Mouse (Mus musculus) embryo, embryonic 10 days (tissue): ENCODE results near the gene Cdhr2.

Experiments used
- DNase-seq: peaks from one replicate; pipeline ENCODE4 v3.0.0-alpha.2; 2015; ENCODE audit warnings: low spot score

Gene Cdhr2

DNA sequence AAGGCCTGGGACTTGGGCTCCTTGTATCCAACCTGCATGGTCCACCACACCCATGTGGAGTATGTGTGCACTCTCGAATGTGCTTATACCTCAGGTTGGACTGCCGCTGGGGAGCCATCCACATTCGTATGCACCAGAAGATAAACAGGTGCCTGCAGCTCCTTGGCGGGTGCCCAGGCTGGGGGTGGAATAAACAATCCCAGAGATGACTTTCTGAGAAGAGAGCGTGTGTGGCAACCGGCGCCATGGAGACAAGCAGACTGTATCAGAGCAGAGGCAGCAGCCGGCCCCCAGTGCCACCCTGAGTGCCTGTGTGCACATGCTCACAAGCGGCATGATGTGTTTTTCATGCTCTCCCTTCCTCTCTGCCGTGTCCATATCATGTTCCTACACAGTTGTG is 51.4 kb downstream of the Cdhr2 start:
- no peak for DNase-seq

- no peak for DNase-seq
These were observed 52.5 kb downstream of the Cdhr2 start for GRCm38 (mm10) chr13:54753733-54754132.

DNA sequence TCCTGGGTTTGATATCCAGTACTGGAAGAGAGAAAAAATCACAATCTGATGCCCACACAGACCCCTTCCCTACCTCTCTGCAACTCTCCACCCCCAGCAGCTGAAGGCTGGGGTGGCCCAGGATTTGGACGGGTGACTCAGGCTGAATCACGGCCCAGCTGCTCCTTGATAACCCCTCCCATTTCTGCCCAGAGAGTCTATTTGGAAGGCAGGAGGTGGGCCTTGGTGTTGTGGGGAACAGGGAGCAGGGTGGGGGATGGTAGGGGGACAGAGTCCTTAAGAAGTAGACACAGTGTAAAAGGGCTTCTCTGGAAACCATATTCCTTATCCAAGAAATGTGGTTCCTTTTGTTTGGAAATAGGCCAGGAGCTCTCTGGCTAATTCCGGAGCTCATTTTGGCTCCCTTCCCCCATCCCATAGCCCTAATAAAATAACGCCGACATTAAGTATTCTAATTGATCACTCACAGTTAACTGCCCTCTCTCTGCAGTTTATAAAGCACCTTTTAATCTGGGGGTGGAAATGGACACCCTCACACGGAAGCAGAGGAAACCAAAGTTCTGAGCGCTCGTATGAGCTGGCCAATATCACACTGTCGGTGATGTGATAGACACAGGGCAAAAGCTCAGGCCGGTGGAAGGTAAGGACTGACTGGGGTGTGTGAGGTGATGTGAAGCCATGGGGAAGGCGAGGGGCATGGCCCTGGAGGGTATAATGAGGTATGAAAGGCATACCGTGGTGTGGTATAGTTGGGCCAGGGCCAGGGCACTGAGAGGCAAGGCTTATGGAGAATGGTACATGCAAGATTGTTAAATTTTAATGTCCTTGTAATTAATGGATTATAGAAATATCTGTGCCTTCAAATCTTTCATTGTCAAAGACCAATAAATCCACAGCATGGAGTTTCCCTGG is 53.2 kb downstream of the Cdhr2 start:
- no peak for DNase-seq

DNA sequence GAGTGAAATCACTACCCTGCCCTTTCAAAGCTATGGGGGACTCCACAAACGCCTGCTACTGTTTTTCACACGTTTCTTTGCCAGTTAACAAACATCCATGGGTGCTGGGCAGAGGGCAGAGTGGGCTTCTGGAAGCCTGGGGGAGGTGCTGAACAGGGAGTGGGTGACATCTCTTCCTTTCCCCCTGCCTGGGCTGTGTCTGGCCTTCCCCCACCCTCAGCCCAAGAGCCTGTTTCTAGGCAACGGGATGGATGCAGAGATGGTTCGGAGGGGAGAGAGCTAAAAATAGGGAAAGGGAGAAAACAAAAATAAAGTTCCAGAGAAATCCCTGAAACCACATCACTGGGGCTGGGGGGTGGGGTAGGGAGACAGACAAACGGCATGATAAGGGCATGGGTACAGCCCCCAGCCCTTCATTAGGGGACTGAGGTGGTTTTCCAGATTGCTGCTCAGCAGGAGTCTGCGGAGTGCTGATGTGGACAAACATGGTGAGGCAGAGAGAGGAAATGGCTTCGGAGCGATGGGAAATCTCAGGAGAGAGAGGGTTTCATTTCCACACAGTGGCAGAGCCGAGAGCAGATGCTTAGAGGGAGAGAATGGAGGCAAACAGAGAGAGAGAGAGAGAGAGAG is 54.1 kb downstream of the Cdhr2 start:
- DNase-seq, result no peak

GRCm38 (mm10) chr13:54756156-54756712 is 55.0 kb downstream of the Cdhr2 start:
- no peak for DNase-seq

GRCm38 (mm10) chr13:54757093-54757830 is 56.0 kb downstream of the Cdhr2 start:
- no peak for DNase-seq

DNA sequence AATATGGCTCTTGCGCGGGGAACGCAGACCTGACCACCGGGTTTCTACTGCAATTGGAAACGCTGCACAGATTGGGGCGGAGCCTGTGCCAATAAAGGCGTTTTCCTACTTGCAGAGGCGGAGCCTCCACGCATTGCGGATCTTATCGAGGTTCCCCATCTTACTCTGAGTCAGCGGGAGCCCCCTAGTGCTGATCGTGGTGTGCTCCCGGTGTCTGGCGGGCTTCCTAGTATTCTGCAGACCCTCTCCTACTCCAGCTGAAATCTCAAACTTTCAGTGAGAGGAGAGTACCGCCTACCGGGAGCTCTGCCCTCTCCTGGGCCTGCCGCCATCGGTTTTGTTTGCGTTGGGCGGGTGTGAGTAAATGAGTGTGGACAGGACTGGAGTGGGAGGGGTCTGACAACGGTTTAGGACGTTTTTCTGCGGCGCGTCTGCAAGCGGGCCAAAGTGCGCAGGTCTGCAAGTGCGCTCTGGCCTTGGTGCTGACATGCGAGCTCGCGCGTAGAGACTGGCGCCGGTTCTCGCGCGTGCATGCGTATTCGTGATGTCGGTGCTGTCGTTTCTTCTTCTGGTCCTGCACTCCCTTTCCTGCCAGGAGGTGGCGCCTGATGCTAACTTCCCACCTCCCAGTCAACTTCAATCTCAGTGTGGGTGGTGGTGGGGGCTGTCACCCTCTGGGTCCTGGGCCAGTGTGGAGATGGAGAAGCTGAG is 56.9 kb downstream of the Cdhr2 start:
- peak; percentile 98 for DNase-seq

DNA sequence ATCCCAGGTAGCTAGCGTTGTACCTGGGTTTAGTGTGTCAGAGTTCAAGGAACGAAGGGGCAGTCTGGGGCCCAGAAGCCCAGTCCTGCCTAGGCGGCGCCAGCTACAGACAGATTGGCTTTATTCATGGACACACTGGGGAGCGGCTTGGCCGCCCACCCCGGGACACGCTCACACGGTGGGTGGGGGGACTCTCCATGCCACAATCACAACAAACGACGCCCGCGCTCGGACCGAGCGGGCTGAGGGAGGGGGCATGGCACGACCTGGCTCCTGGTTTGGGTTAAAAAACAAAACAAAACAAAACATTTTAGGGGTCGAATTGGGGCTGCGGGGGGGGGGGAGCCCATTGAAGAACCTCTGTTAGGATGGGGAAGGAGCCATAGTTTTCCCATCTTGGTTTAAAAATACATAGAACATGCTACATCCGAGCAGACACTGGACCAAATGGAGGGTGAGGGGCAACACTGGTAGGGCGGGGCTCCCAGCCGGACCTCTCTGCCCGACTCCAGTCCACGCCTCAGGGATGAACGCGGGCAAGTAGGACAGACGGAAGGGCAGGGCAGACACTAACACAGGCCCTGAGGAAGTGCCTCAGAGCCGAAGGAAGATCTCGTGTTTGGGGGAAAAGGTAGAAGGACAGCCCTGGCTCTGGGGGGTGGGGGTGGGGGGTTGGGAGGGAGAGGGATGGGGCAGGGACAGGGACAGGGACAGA is 57.7 kb downstream of the Cdhr2 start:
- peak; percentile 16 for DNase-seq

DNA sequence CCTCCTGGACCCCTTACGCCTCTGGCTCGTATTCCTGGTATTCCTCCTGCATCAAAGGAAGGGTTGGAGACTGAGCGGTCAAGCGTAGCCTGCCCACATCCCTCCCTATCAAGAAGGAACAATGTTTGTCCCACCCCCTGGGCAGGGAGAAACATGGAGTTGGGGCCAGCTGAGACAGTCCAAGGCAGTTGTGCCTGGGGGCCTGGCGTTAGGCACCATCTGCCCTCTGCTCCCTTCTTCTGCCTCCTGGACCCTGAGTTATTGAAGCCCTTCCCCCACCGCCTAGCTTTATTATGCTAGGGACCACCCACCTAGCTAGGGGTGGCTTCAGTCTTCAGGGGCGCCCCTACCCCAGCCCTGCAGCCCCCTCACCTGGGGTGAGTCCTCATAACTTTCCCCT is 58.2 kb downstream of the Cdhr2 start:
- DNase-seq, result peak; percentile 31

DNA sequence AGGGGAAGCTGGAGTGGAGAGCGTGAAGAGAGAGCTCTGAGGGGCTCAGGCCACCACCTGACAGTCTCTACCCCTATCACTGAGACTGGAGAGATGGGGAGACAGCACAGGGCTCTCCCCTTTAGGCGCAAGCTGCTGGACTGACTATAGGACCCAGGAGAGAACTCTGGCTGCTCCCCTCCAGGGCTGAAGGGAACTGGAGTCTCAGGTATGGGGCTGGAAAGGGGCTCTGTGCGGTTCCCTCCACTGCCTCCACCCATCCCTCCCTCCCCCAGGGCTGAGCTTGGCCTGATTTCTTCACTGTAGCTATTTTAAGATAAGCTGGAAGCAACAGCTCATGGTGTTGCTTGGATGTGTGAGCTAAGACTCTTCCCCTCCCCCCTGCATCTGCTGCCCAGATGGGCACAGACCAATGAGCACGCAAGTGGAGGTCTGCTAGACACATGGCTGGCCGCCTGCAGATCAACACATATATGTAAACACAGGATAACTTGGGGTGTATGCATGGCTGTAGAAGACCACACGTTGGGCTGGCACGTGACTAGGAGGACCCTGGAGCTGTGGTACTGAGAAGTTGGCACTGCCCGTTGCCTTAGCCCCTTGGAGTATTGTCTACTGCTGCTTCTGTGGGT is 59.0 kb downstream of the Cdhr2 start:
- peak; percentile 52 for DNase-seq

DNA sequence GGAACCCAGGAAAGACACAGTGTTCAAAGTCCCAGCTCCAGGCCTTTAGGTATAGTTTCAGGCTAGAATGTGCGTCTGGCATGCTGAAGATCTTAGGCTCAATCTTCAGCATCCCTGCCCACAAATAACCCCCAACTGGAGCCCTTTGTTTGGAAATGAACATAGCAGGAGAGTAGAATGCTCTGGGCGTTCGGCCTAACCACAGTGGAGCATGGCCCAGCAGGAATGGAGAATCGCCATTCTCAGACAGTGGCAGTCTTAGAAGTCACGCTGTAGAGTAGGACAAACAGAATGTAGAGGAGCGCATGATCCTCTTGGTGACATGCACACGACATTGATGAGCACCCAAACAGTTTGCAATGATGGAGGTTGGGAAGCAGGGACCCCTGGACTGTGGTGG is 59.6 kb downstream of the Cdhr2 start:
- no peak for DNase-seq

- peak; percentile 21 for DNase-seq
These were observed 64.3 kb downstream of the Cdhr2 start for GRCm38 (mm10) chr13:54765281-54766191.

DNA sequence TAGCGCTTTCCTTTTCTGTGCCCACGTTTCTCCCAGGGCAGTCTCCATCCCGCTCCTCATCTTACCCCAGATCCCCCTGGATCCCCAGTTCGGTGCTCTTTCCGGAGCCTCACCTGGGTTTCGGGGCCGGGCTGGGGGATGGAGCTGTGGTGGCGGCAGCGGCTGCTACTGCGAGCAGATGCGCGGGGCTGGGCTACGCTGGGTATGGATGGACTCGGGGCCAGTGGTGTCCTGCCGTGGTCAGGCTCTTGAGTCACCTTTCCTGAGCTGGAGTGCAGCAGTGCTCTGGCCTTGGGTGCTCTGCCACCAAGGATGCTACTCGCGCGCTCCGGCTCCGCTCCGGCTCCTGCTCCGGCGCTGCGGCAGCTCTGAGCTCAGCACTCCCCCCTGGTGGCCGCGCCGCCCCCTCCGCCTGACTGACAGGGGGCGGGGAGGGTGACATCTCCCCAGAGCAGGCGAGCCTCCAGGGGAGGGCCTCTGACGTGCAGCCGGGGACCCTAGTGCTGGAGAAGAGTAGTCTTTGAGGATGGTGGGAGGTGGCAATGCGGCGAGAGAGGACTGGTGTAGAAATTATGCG is 65.0 kb downstream of the Cdhr2 start, which contains the start of gene Sncb:
Gene Sncb, minus strand, starts transcription at position 404 of the 577 bp plus-strand sequence.
- DNase-seq, result peak; percentile 72

DNA sequence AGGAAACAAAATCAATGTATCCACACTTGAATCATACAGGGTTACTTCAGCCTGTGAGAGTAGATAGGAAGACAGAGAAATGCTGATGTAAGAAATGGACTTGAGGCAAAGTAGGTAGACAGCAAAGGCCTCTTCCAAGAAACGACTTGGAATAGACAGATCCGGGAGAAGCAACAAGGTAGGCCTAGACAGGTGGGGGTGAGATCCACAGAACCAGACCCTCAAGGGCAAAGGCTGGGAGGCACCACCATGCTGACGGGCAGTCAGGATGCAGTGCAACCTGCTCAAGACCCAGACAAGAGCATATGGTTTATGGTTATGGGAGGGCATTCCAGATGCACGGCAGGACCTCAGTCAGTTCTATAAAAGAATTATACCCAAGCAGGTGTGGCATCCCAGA is 65.8 kb downstream of the Cdhr2 start:
- no peak for DNase-seq

DNA sequence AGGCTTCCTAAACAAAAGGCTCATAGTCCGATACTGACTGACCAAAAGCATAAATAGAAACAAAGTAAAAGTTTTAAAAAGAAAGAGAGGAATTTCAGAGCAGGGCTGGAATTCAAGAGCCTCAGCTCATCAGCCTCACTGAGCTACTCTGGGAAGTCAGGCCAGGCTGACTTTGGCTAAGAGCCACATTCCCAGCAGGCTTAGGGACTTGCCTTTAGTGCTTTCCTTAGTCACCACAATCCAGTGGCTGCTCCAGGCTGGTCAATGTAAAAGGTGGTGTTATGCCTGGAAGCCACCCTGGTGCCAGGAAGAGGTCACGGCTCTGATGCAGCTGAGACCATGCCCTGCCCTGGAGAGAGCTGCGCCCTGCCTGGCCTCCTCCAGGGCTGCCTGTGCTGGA is 79.3 kb downstream of the Cdhr2 start:
- DNase-seq, result no peak

DNA sequence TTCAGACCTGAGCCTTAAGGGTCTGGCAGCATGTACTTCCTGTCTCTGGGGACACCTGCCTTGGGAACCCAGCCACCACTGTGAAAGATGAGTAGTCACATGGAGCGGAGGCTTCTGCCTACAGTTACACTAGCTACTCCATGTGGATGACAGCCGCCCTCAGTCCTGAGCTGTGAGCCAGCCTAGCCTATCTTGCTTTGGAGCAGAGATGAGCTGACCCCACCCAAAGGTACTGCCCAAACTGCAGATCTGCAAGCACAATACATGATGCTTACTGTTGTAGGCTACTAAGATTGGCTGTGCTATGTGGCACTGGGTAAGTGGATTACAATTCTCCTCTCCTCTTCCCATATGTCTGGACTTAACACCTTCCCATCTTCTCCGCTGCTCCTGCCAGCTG is 79.8 kb downstream of the Cdhr2 start:
- no peak for DNase-seq

GRCm38 (mm10) chr13:54783235-54783634 is 82.0 kb downstream of the Cdhr2 start:
- no peak for DNase-seq

DNA sequence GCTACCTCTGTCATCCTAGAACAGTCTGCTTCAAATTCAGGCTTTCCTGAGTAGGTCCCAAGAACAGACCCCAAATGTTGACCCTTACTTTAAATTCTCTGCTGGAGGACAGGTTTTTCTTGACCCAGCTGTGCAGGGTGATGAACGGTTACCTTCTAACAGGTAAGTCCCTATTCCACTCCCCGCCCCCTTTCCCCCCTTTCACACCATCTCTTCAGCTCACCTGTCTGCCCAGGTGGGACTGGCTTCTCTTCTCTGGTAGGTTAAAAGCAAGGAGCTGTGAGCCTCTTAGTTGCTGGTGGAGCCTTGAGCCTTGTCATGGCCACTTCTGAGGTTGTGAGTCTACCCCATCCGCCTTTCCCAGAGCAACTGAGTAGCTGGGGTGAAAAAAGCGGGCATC is 82.4 kb downstream of the Cdhr2 start, which contains the start of gene Eif4e1b:
Gene Eif4e1b, plus strand, starts transcription at position 301 of the 400 bp plus-strand sequence.
- DNase-seq, result no peak
